Mouse (Mus musculus): Measurements from ENCODE around the gene Prpf40b.

Prpf40b gene

GRCm38 (mm10) chr15:99294287-99294686 lies 600 bp upstream of the Prpf40b start:
- no peak for DNase-seq

- no peak for DNase-seq
Observed at GRCm38 (mm10) chr15:99295484-99295981, 646 bp downstream of the Prpf40b start, which contains the start of gene Fam186b. Fam186b (minus strand) TSS chr15:99295888.

GRCm38 (mm10) chr15:99296213-99296612 lies 1.3 kb downstream of the Prpf40b start:
- no peak for DNase-seq

GRCm38 (mm10) chr15:99307476-99307875 lies 12.6 kb downstream of the Prpf40b start:
- no peak for DNase-seq

GRCm38 (mm10) chr15:99309549-99309948 lies 14.7 kb downstream of the Prpf40b start:
- DNase-seq, result no peak

- DNase-seq, result no peak
Observed at GRCm38 (mm10) chr15:99310617-99311016, 15.7 kb downstream of the Prpf40b start.

GRCm38 (mm10) chr15:99314891-99315290 lies 20.0 kb downstream of the Prpf40b start:
- peak; percentile 93 for DNase-seq

GRCm38 (mm10) chr15:99316314-99317266 lies 21.7 kb downstream of the Prpf40b start:
- peak; percentile 97 for DNase-seq

- DNase-seq, result peak; percentile 99
Observed at GRCm38 (mm10) chr15:99317267-99317651, 22.4 kb downstream of the Prpf40b start.

- DNase-seq, result peak; percentile 92
Observed at GRCm38 (mm10) chr15:99318071-99318470, 23.2 kb downstream of the Prpf40b start.

GRCm38 (mm10) chr15:99318861-99319410 lies 24.0 kb downstream of the Prpf40b start:
- peak; percentile 97 for DNase-seq

GRCm38 (mm10) chr15:99319411-99319871 lies 24.6 kb downstream of the Prpf40b start:
- DNase-seq, result peak; percentile 96

GRCm38 (mm10) chr15:99320168-99320674 lies 25.3 kb downstream of the Prpf40b start:
- peak; percentile 91 for DNase-seq

- DNase-seq, result peak; percentile 89
Observed at GRCm38 (mm10) chr15:99320978-99321377, 26.1 kb downstream of the Prpf40b start.

- DNase-seq, result peak; percentile 93
Observed at GRCm38 (mm10) chr15:99324151-99324550, 29.3 kb downstream of the Prpf40b start.

GRCm38 (mm10) chr15:99325598-99325997 lies 30.7 kb downstream of the Prpf40b start:
- peak; percentile 86 for DNase-seq

- DNase-seq, result peak; percentile 98
Observed at GRCm38 (mm10) chr15:99326407-99326806, 31.5 kb downstream of the Prpf40b start.

GRCm38 (mm10) chr15:99326959-99327358 lies 32.1 kb downstream of the Prpf40b start:
- no peak for DNase-seq

GRCm38 (mm10) chr15:99328011-99328410 lies 33.1 kb downstream of the Prpf40b start:
- DNase-seq, result peak; percentile 91

- peak; percentile 91 for DNase-seq
Observed at GRCm38 (mm10) chr15:99330324-99330723, 35.4 kb downstream of the Prpf40b start.

GRCm38 (mm10) chr15:99331341-99331740 lies 36.5 kb downstream of the Prpf40b start:
- peak; percentile 92 for DNase-seq

GRCm38 (mm10) chr15:99332111-99332510 lies 37.2 kb downstream of the Prpf40b start:
- DNase-seq, result peak; percentile 92

GRCm38 (mm10) chr15:99332921-99333675 lies 38.2 kb downstream of the Prpf40b start:
- DNase-seq, result peak; percentile 100
